In genomic region chr5:66675189-66675890, GRCm38 (mm10) we compare ENCODE assay signal across 7 mouse cellular contexts. TPM values are rescaled to one million over a fixed set of nuclear protein-coding genes. Genes with fewer than 3 reads are reported as not detected.
DNase-seq lines count a peak whose midpoint lies in the region; ATAC-seq and TF ChIP-seq lines count a peak whose summit lies in the region.

No protein-coding gene starts in this region.

- H3K36me3 ChIP-seq in testis, adult 2 months (ENCODE audit: control insufficient read depth, insufficient read depth, low read length) = no peaks in the 10 kb centered on the region
- peaks cover 17% of the 10 kb centered on the region for H3K36me3 ChIP-seq in forebrain, embryonic 10.5 days (replicated peaks)
- H3K36me3 ChIP-seq in neural tube, embryonic 12.5 days = peaks cover 4% of the 10 kb centered on the region

- DNase-seq in testis, postnatal 10 days (ENCODE audit: low spot score) = no peak
- no peak for DNase-seq in forebrain, embryonic 10.5 days (ENCODE audit: extremely low spot score, low spot score)
- DNase-seq in left cerebral cortex, postnatal 10 days (ENCODE audit: extremely low spot score in 1 of 2, low spot score in 2 of 2) = peak; percentile 63 to 69
- no peak for DNase-seq in gastrocnemius, adult 8-10 months (ENCODE audit: low spot score in 2 of 2)
- DNase-seq in spleen, postnatal 10 days (ENCODE audit: low spot score in 2 of 2) = no peak

- peaks cover 11% of the 10 kb centered on the region for H3K4me1 ChIP-seq in testis, adult 2 months (ENCODE audit: control insufficient read depth, insufficient read depth, low read length)
- H3K4me1 ChIP-seq in forebrain, embryonic 10.5 days = peaks cover 44% of the 10 kb centered on the region
- H3K4me1 ChIP-seq in neural tube, embryonic 12.5 days = peaks cover 30% of the 10 kb centered on the region

- no peak overlapping the region for H3K27ac ChIP-seq in testis, adult 2 months (ENCODE audit: control insufficient read depth, insufficient read depth, low read depth, low read length)
- H3K27ac ChIP-seq in forebrain, embryonic 10.5 days = peak overlapping the region; percentile 87
- peak overlapping the region; percentile 1; the same call in 1 of the 2 replicates for H3K27ac ChIP-seq in neural tube, embryonic 12.5 days

- ATAC-seq in neural tube, embryonic 12.5 days (ENCODE audit: low FRiP score, low read depth) = no peak

- no peaks in the 10 kb centered on the region for H3K27me3 ChIP-seq in testis, adult 2 months (ENCODE audit: control insufficient read depth, insufficient read depth, low read length)
- H3K27me3 ChIP-seq in forebrain, embryonic 10.5 days (ENCODE audit: poor library complexity, severe bottlenecking) = peaks cover 37% of the 10 kb centered on the region
- no peaks in the 10 kb centered on the region for H3K27me3 ChIP-seq in neural tube, embryonic 12.5 days (replicated peaks)

- peak overlapping the region; percentile 83 for H3K4me2 ChIP-seq in neural tube, embryonic 12.5 days (replicated peaks)

- H3K9ac ChIP-seq in neural tube, embryonic 12.5 days = no peak overlapping the region

- no peak for TF ChIP-seq CTCF in testis, adult 2 months (IDR thresholded peaks at IDR 0.05; ENCODE audit: control insufficient read depth, insufficient read depth, insufficient replicate concordance, low read depth, low read length)

- H3K4me3 ChIP-seq in testis, adult 2 months (ENCODE audit: control insufficient read depth, low read depth, low read length) = peak overlapping the region; percentile 84
- H3K4me3 ChIP-seq in forebrain, embryonic 10.5 days = peak overlapping the region; percentile 80
- peak overlapping the region; percentile 69 for H3K4me3 ChIP-seq in neural tube, embryonic 12.5 days

- no peak for TF ChIP-seq POLR2A in testis, adult 2 months (IDR thresholded peaks at IDR 0.05; ENCODE audit: control insufficient read depth, low read depth, low read length)

- H3K9me3 ChIP-seq in forebrain, embryonic 10.5 days = no peaks in the 10 kb centered on the region
- no peaks in the 10 kb centered on the region for H3K9me3 ChIP-seq in neural tube, embryonic 12.5 days

- WGBS in forebrain, embryonic 10.5 days = under 1% methylated on average over 18 of the region's 18 CpGs
- WGBS in neural tube, embryonic 12.5 days = under 1% methylated on average over 18 of the region's 18 CpGs

- intact Hi-C loops in left cerebral cortex, postnatal 10 days (cut with DNase I) = loop anchor here (5.0 kb wide), 2 partner anchors 58 to 288 kb away; partner anchors contain the start of gene Apbb2

RNA-seq across cellular contexts. Expression of gene Uchl1, which starts 0.6 kb away (rescaled TPM):
- 78.5 and 98.7 TPM in 2 replicates for polyA plus RNA-seq in testis, adult 2 months (2012; rRNA removed)
- 202 and 227 TPM in 2 replicates for polyA plus RNA-seq in forebrain, embryonic 10.5 days (2016; fragmentation: Nextera tagmentation; extraction: Ambion mirVana)
- 1,000 to 10,000 TPM; 1,225 to 1,317 TPM for total RNA-seq in left cerebral cortex, postnatal 10 days (2021)
- polyA plus RNA-seq in neural tube, embryonic 12.5 days (2016; fragmentation: Nextera tagmentation; extraction: Ambion mirVana) = 696 and 765 TPM in 2 replicates
- 1 to 10 TPM; 4.5 to 9.3 (median 5.2) TPM for total RNA-seq in gastrocnemius, adult 8-10 months (2022)

RNA-seq across cellular contexts. Expression of gene Apbb2, which starts 56.8 kb away (rescaled TPM):
- 0.73 and 1.2 TPM in 2 replicates for polyA plus RNA-seq in testis, adult 2 months (2012; rRNA removed)
- polyA plus RNA-seq in forebrain, embryonic 10.5 days (2016; fragmentation: Nextera tagmentation; extraction: Ambion mirVana) = 22.9 and 28.2 TPM in 2 replicates
- 10 to 100 TPM; 73.7 to 74.4 TPM for total RNA-seq in left cerebral cortex, postnatal 10 days (2021)
- polyA plus RNA-seq in neural tube, embryonic 12.5 days (2016; fragmentation: Nextera tagmentation; extraction: Ambion mirVana) = 80.5 and 88.5 TPM in 2 replicates
- total RNA-seq in gastrocnemius, adult 8-10 months (2022) = 10 to 100 TPM; 29.3 to 55.9 (median 38.8) TPM

Comparison
In these comparisons a context has a peak if more than half of its experiments do, and no peak if none do; other contexts are left out.
1. DNase-seq: peak in left cerebral cortex, postnatal 10 days (2 of 2); none in testis, postnatal 10 days (single experiment), forebrain, embryonic 10.5 days (single experiment), gastrocnemius, adult 8-10 months (0 of 2) and spleen, postnatal 10 days (0 of 2).
2. RNA of gene Apbb2, which starts 56.8 kb away (polyA plus RNA-seq): 80.5 to 88.5 TPM in neural tube, embryonic 12.5 days and 22.9 to 28.2 TPM in forebrain, embryonic 10.5 days; 0.73 to 1.2 TPM in testis, adult 2 months; every median in the first group is over 10 times any median in the second.
3. Peak in every context shown above with its lines, with median percentiles within 50 percentile points of each other: H3K4me3 ChIP-seq.